ENCODE assay signal across 23 mouse cellular contexts in genomic region chr8:72121997-72122396, GRCm38 (mm10). TPM values are rescaled to one million over a fixed set of nuclear protein-coding genes. Genes with fewer than 3 reads are reported as not detected.
"Had no signal": no experiment of that assay in that cellular context is flagged by ENCODE, and none has a peak within 500 bp of the region (broad histone marks: within the 10 kb centered on the region; RNA-seq: fewer than 3 reads in every experiment).

No protein-coding gene starts in this region.

- H3K9me3 ChIP-seq: limb, embryonic 13.5 days; midbrain, embryonic 12.5 days; midbrain, embryonic 15.5 days; neural tube, embryonic 12.5 days; stomach, embryonic 15.5 days had no signal

- DNase-seq: kidney, postnatal 25 days; layer of hippocampus, adult 9-11 months; liver; liver, postnatal 0 days; lung, embryonic 14.5 days; retina, postnatal 1 day; right cerebral cortex, postnatal 25 days; spleen, adult 18-20 months; thymus, postnatal 36 days had no signal

- H3K27ac ChIP-seq: kidney, postnatal 0 days; layer of hippocampus, adult 2 months; limb, embryonic 13.5 days; liver, embryonic 14.5 days; macrophage; midbrain, embryonic 12.5 days; midbrain, embryonic 15.5 days; neural tube, embryonic 12.5 days; stomach, embryonic 15.5 days had no signal

- ATAC-seq: liver, postnatal 0 days; lung, postnatal 0 days; midbrain, embryonic 15.5 days had no signal

- H3K9ac ChIP-seq: limb, embryonic 13.5 days; liver, embryonic 14.5 days; liver, postnatal 0 days; lung, embryonic 14.5 days; midbrain, embryonic 12.5 days; midbrain, embryonic 15.5 days; neural tube, embryonic 12.5 days; stomach, embryonic 15.5 days had no signal

- H3K4me2 ChIP-seq: limb, embryonic 13.5 days; lung, embryonic 14.5 days; midbrain, embryonic 12.5 days; midbrain, embryonic 15.5 days; neural tube, embryonic 12.5 days; stomach, embryonic 15.5 days had no signal

- H3K36me3 ChIP-seq: limb, embryonic 13.5 days; midbrain, embryonic 12.5 days; midbrain, embryonic 15.5 days; neural tube, embryonic 12.5 days; stomach, embryonic 15.5 days had no signal

- H3K27me3 ChIP-seq: limb, embryonic 13.5 days; midbrain, embryonic 12.5 days; midbrain, embryonic 15.5 days; neural tube, embryonic 12.5 days; stomach, embryonic 15.5 days had no signal

- H3K4me1 ChIP-seq: midbrain, embryonic 15.5 days; neural tube, embryonic 12.5 days; stomach, embryonic 15.5 days had no signal

- H3K4me3 ChIP-seq: layer of hippocampus, adult 2 months; limb, embryonic 13.5 days; midbrain, embryonic 12.5 days; midbrain, embryonic 15.5 days; neural tube, embryonic 12.5 days; stomach, embryonic 15.5 days had no signal

RNA-seq across cellular contexts. Expression of gene Olfr374, which starts 15.2 kb away (rescaled TPM):
- polyA plus RNA-seq: kidney, embryonic 14.5 days; kidney, postnatal 0 days; large intestine, adult 2 months; limb, embryonic 13.5 days; liver, embryonic 14.5 days; liver, postnatal 0 days; lung, postnatal 0 days; macrophage; midbrain, embryonic 12.5 days; neural tube, embryonic 12.5 days; stomach, embryonic 15.5 days; thymus, postnatal 0 days; urinary bladder, adult 2 months had no signal

RNA-seq across cellular contexts. Expression of gene Olfr373, which starts 39.0 kb away (rescaled TPM):
- polyA plus RNA-seq: kidney, embryonic 14.5 days; large intestine, adult 2 months; limb, embryonic 13.5 days; liver, embryonic 14.5 days; liver, postnatal 0 days; lung, embryonic 14.5 days; lung, postnatal 0 days; macrophage; midbrain, embryonic 12.5 days; midbrain, embryonic 15.5 days; neural tube, embryonic 12.5 days; urinary bladder, adult 2 months had no signal
